Mouse (Mus musculus): ENCODE measurements around the gene Gm20517.
A peak's percentile ranks its signal among the peaks of the same experiment; 100 is the strongest.

- TF ChIP-seq MAFK (IDR thresholded peaks at IDR 0.05; ENCODE audit: insufficient read depth, low read depth, low read length), result no peak
- TF ChIP-seq HCFC1 (IDR thresholded peaks at IDR 0.05; ENCODE audit: borderline replicate concordance, insufficient read depth, low read length), result peak; percentile 16; the same call in 1 of the 2 replicates
Measured at GRCm38 (mm10) chr17:47672311-47673111, 61.1 kb downstream of the Gm20517 start.
